Mouse (Mus musculus) C2C12 (cell line): ENCODE measurements around the gene Fdxacb1.

Source experiments
- CEBPB ChIP-seq: IDR thresholded peaks from one replicate; pipeline ENCODE4 v1.6.1; 2011; ENCODE audit warnings: low read depth, mild to moderate bottlenecking, control low read depth, moderate library complexity
- CTCF ChIP-seq: IDR thresholded peaks from one replicate; pipeline ENCODE4 v1.5.1; 2011; ENCODE audit not compliant: control insufficient read depth, insufficient read depth, insufficient read length
- MAX ChIP-seq: IDR thresholded peaks from one replicate; pipeline ENCODE4 v1.6.1; 2011; ENCODE audit warnings: mild to moderate bottlenecking, control low read depth
- MYOG ChIP-seq: IDR thresholded peaks from one replicate; pipeline ENCODE4 v1.6.1; 2011; ENCODE audit not compliant: control insufficient read depth, insufficient read length; ENCODE audit errors: extremely low read depth
- USF1 ChIP-seq: IDR thresholded peaks from one replicate; pipeline ENCODE4 v1.6.1; 2011; ENCODE audit warnings: low read depth, mild to moderate bottlenecking, control low read depth, moderate library complexity

DNA sequence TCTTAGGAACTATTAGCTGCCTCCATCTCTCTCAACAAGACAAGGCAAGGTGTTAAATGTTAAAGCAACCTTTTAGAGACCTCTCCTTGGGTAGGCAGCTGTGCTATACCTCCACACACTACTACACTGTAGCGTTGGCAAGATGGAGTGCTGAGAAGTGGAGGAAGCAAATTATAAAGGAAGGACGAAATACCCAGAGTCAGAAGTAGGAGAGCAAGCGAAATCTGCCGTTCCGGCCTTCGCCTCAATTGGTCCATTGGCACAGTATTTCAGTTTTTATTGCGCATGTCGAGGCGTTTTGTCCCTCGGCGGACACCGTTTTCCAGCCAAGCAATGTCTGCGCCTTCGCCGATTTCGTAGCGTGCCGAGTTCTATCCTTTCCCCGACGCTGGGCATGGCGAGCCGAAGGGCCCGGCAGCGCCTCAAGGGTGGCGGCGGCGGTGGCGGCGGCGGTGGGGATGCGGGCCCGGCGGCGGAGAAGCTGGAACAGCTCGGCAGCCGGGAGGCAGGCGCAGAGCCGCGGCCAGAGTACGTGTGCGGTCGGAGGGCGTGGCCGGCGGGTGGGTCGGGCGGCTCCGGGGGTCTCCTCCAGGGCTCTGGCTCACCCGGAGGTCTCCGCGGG, 7.1 kb downstream of the Fdxacb1 start, which contains the start of the genes Alg9 and 1110032A03Rik:
- TF ChIP-seq CTCF (no peak), CEBPB (no peak), USF1 (no peak), MYOG (no peak), MAX (no peak)
